Mouse (Mus musculus): ENCODE measurements around the gene Nkd1. TPM values are rescaled to one million over a fixed set of nuclear protein-coding genes. Genes with fewer than 3 reads are reported as not detected.

Gene Nkd1
- polyA plus RNA-seq, 1 experiment from 2014 or later = 61.1 TPM

- Histone ChIP-seq H3K27me3 (ENCODE audit: control insufficient read depth, insufficient read depth, low read length) (no peaks in the 10 kb centered on the region), H3K4me3 (ENCODE audit: low read depth, low read length) (no peak overlapping the region), H3K36me3 (ENCODE audit: control insufficient read depth, insufficient read depth, low read length) (no peaks in the 10 kb centered on the region), H3K27ac (ENCODE audit: low read depth, low read length) (no peak overlapping the region), H3K9ac (ENCODE audit: low read length) (no peak overlapping the region), H3K4me1 (ENCODE audit: control insufficient read depth, insufficient read depth, low read length) (peaks cover 2% of the 10 kb centered on the region; the same call in 1 of the 2 replicates), H3K9me3 (ENCODE audit: control insufficient read depth, low read length) (peaks cover 7% of the 10 kb centered on the region), H3K4me2 (no peak overlapping the region)
- ATAC-seq (ENCODE audit: low FRiP score) (no peak), DNase-seq (ENCODE audit: low spot score, missing footprints) (no peak)
- 71% methylated on average over 5 of the region's 5 CpGs for WGBS
Measured at GRCm38 (mm10) chr8:88598578-88598977, 77.4 kb downstream of the Nkd1 start.

- Histone ChIP-seq H3K9ac (ENCODE audit: low read length) (no peak overlapping the region), H3K4me2 (no peak overlapping the region), H3K27ac (ENCODE audit: low read depth, low read length) (no peak overlapping the region), H3K9me3 (ENCODE audit: control insufficient read depth, low read length) (peaks cover 7% of the 10 kb centered on the region), H3K4me1 (ENCODE audit: control insufficient read depth, insufficient read depth, low read length) (peaks cover 9% of the 10 kb centered on the region), H3K36me3 (ENCODE audit: control insufficient read depth, insufficient read depth, low read length) (no peaks in the 10 kb centered on the region), H3K27me3 (ENCODE audit: control insufficient read depth, insufficient read depth, low read length) (no peaks in the 10 kb centered on the region), H3K4me3 (ENCODE audit: low read depth, low read length) (no peak overlapping the region)
- WGBS = 88% methylated on average over 7 of the region's 7 CpGs
- no peak for ATAC-seq (ENCODE audit: low FRiP score)
- no peak for DNase-seq (ENCODE audit: low spot score, missing footprints)
Measured at GRCm38 (mm10) chr8:88599491-88599890, 78.3 kb downstream of the Nkd1 start.

GRCm38 (mm10) chr8:88603446-88603989 lies 82.4 kb downstream of the Nkd1 start:
- Histone ChIP-seq H3K27ac (ENCODE audit: low read depth, low read length) (peak overlapping the region; percentile 60; the same call in 1 of the 2 replicates), H3K36me3 (ENCODE audit: control insufficient read depth, insufficient read depth, low read length) (no peaks in the 10 kb centered on the region), H3K4me2 (peak overlapping the region; percentile 46), H3K9ac (ENCODE audit: low read length) (peak overlapping the region; percentile 51; the same call in 1 of the 2 replicates), H3K4me1 (ENCODE audit: control insufficient read depth, insufficient read depth, low read length) (peaks cover 23% of the 10 kb centered on the region), H3K27me3 (ENCODE audit: control insufficient read depth, insufficient read depth, low read length) (no peaks in the 10 kb centered on the region), H3K9me3 (ENCODE audit: control insufficient read depth, low read length) (peaks cover 7% of the 10 kb centered on the region; the same call in 1 of the 2 replicates), H3K4me3 (ENCODE audit: low read depth, low read length) (peak overlapping the region; percentile 26)
- peak; percentile 14; the same call in 1 of the 2 replicates for ATAC-seq (ENCODE audit: low FRiP score)
- WGBS = 2% methylated on average over 10 of the region's 10 CpGs
- DNase-seq (ENCODE audit: low spot score, missing footprints) = no peak

- H3K4me3 ChIP-seq (ENCODE audit: low read depth, low read length) = peak overlapping the region; percentile 26
- H3K36me3 ChIP-seq (ENCODE audit: control insufficient read depth, insufficient read depth, low read length) = no peaks in the 10 kb centered on the region
- peaks cover 7% of the 10 kb centered on the region; the same call in 1 of the 2 replicates for H3K9me3 ChIP-seq (ENCODE audit: control insufficient read depth, low read length)
- DNase-seq (ENCODE audit: low spot score, missing footprints) = peak; percentile 97
- H3K4me1 ChIP-seq (ENCODE audit: control insufficient read depth, insufficient read depth, low read length) = peaks cover 23% of the 10 kb centered on the region
- H3K9ac ChIP-seq (ENCODE audit: low read length) = peak overlapping the region; percentile 51; the same call in 1 of the 2 replicates
- 5% methylated on average over 19 of the region's 20 CpGs for WGBS
- H3K4me2 ChIP-seq = peak overlapping the region; percentile 46
- no peaks in the 10 kb centered on the region for H3K27me3 ChIP-seq (ENCODE audit: control insufficient read depth, insufficient read depth, low read length)
- H3K27ac ChIP-seq (ENCODE audit: low read depth, low read length) = peak overlapping the region; percentile 60; the same call in 1 of the 2 replicates
- ATAC-seq (ENCODE audit: low FRiP score) = peak; percentile 95
Measured at GRCm38 (mm10) chr8:88604065-88605038, 83.2 kb downstream of the Nkd1 start.

GRCm38 (mm10) chr8:88605361-88606040 lies 84.3 kb downstream of the Nkd1 start:
- WGBS = 35% methylated on average over 13 of the region's 13 CpGs
- ATAC-seq (ENCODE audit: low FRiP score) (no peak), DNase-seq (ENCODE audit: low spot score, missing footprints) (peak; percentile 84)
- H3K4me3 ChIP-seq (ENCODE audit: low read depth, low read length) = no peak overlapping the region
- H3K9ac ChIP-seq (ENCODE audit: low read length) = no peak overlapping the region
- no peaks in the 10 kb centered on the region for H3K27me3 ChIP-seq (ENCODE audit: control insufficient read depth, insufficient read depth, low read length)
- H3K4me2 ChIP-seq = no peak overlapping the region
- H3K4me1 ChIP-seq (ENCODE audit: control insufficient read depth, insufficient read depth, low read length) = peaks cover 23% of the 10 kb centered on the region
- H3K36me3 ChIP-seq (ENCODE audit: control insufficient read depth, insufficient read depth, low read length) = no peaks in the 10 kb centered on the region
- peaks cover 7% of the 10 kb centered on the region; the same call in 1 of the 2 replicates for H3K9me3 ChIP-seq (ENCODE audit: control insufficient read depth, low read length)
- H3K27ac ChIP-seq (ENCODE audit: low read depth, low read length) = no peak overlapping the region

GRCm38 (mm10) chr8:88609036-88609435 lies 87.9 kb downstream of the Nkd1 start:
- no peak for ATAC-seq (ENCODE audit: low FRiP score)
- no peak overlapping the region for H3K27ac ChIP-seq (ENCODE audit: low read depth, low read length)
- H3K9ac ChIP-seq (ENCODE audit: low read length) = no peak overlapping the region
- H3K4me1 ChIP-seq (ENCODE audit: control insufficient read depth, insufficient read depth, low read length) = peaks cover 16% of the 10 kb centered on the region
- no peak overlapping the region for H3K4me2 ChIP-seq
- no peaks in the 10 kb centered on the region for H3K36me3 ChIP-seq (ENCODE audit: control insufficient read depth, insufficient read depth, low read length)
- no peaks in the 10 kb centered on the region for H3K9me3 ChIP-seq (ENCODE audit: control insufficient read depth, low read length)
- whole genome bisulfite sequencing = 76% methylated on average over 8 of the region's 8 CpGs
- no peak for DNase-seq (ENCODE audit: low spot score, missing footprints)
- no peak overlapping the region for H3K4me3 ChIP-seq (ENCODE audit: low read depth, low read length)
- no peaks in the 10 kb centered on the region for H3K27me3 ChIP-seq (ENCODE audit: control insufficient read depth, insufficient read depth, low read length)

GRCm38 (mm10) chr8:88610271-88610670 lies 89.1 kb downstream of the Nkd1 start:
- peaks cover 6% of the 10 kb centered on the region for H3K4me1 ChIP-seq (ENCODE audit: control insufficient read depth, insufficient read depth, low read length)
- no peak overlapping the region for H3K27ac ChIP-seq (ENCODE audit: low read depth, low read length)
- ATAC-seq (ENCODE audit: low FRiP score) = no peak
- no peak overlapping the region for H3K9ac ChIP-seq (ENCODE audit: low read length)
- no peaks in the 10 kb centered on the region for H3K36me3 ChIP-seq (ENCODE audit: control insufficient read depth, insufficient read depth, low read length)
- 83% methylated on average over 6 of the region's 6 CpGs for WGBS
- H3K9me3 ChIP-seq (ENCODE audit: control insufficient read depth, low read length) = no peaks in the 10 kb centered on the region
- no peaks in the 10 kb centered on the region for H3K27me3 ChIP-seq (ENCODE audit: control insufficient read depth, insufficient read depth, low read length)
- DNase-seq (ENCODE audit: low spot score, missing footprints) = no peak
- no peak overlapping the region for H3K4me3 ChIP-seq (ENCODE audit: low read depth, low read length)
- H3K4me2 ChIP-seq = no peak overlapping the region

GRCm38 (mm10) chr8:88614981-88615380 lies 93.8 kb downstream of the Nkd1 start:
- H3K4me2 ChIP-seq = no peak overlapping the region
- no peaks in the 10 kb centered on the region for H3K36me3 ChIP-seq (ENCODE audit: control insufficient read depth, insufficient read depth, low read length)
- no peak overlapping the region for H3K27ac ChIP-seq (ENCODE audit: low read depth, low read length)
- H3K4me3 ChIP-seq (ENCODE audit: low read depth, low read length) = no peak overlapping the region
- H3K9ac ChIP-seq (ENCODE audit: low read length) = no peak overlapping the region
- no peak for ATAC-seq (ENCODE audit: low FRiP score)
- H3K4me1 ChIP-seq (ENCODE audit: control insufficient read depth, insufficient read depth, low read length) = no peaks in the 10 kb centered on the region
- H3K9me3 ChIP-seq (ENCODE audit: control insufficient read depth, low read length) = no peaks in the 10 kb centered on the region
- H3K27me3 ChIP-seq (ENCODE audit: control insufficient read depth, insufficient read depth, low read length) = no peaks in the 10 kb centered on the region; the same call in 1 of the 2 replicates
- no peak for DNase-seq (ENCODE audit: low spot score, missing footprints)
- WGBS = 65% methylated on average over 5 of the region's 5 CpGs
